Mouse (Mus musculus): ENCODE data around the gene Cdkn1b. TPM values are rescaled to one million over a fixed set of nuclear protein-coding genes. Genes with fewer than 3 reads are reported as not detected.

Gene Cdkn1b
- polyA plus RNA-seq, 1 experiment from 2014 or later = 21.7 TPM

GRCm38 (mm10) chr6:134949241-134949640 is 29.0 kb downstream of the Cdkn1b start:
- H3K9ac ChIP-seq (ENCODE audit: low read length) = no peak overlapping the region
- no peak overlapping the region for H3K4me3 ChIP-seq (ENCODE audit: low read length)
- no peaks in the 10 kb centered on the region for H3K9me3 ChIP-seq (ENCODE audit: control insufficient read depth, low read length)
- ATAC-seq (ENCODE audit: low read depth) = no peak
- H3K4me2 ChIP-seq (ENCODE audit: low read depth, low read length) = no peak overlapping the region
- WGBS = 92% methylated on average over 3 of the region's 3 CpGs
- no peak overlapping the region for H3K27ac ChIP-seq (ENCODE audit: low read length)
- H3K36me3 ChIP-seq (ENCODE audit: control insufficient read depth, insufficient read depth, low read length) = peaks cover 4% of the 10 kb centered on the region; the same call in 1 of the 2 replicates
- H3K27me3 ChIP-seq (ENCODE audit: control insufficient read depth, insufficient read depth, low read depth, low read length) = no peaks in the 10 kb centered on the region
- H3K4me1 ChIP-seq (replicated peaks; ENCODE audit: control insufficient read depth, insufficient read depth, low read length) = no peaks in the 10 kb centered on the region

- no peak overlapping the region for H3K9ac ChIP-seq (ENCODE audit: low read length)
- H3K27me3 ChIP-seq (ENCODE audit: control insufficient read depth, insufficient read depth, low read depth, low read length) = no peaks in the 10 kb centered on the region
- no peak overlapping the region for H3K4me2 ChIP-seq (ENCODE audit: low read depth, low read length)
- no peaks in the 10 kb centered on the region for H3K9me3 ChIP-seq (ENCODE audit: control insufficient read depth, low read length)
- no peak overlapping the region for H3K27ac ChIP-seq (ENCODE audit: low read length)
- ATAC-seq (ENCODE audit: low read depth) = no peak
- WGBS = 80% methylated on average over 5 of the region's 5 CpGs
- H3K4me1 ChIP-seq (replicated peaks; ENCODE audit: control insufficient read depth, insufficient read depth, low read length) = no peaks in the 10 kb centered on the region
- 0 out of 2 replicates have a peak, but pooled peaks cover 3% of the 10 kb centered on the region for H3K36me3 ChIP-seq (ENCODE audit: control insufficient read depth, insufficient read depth, low read length)
- H3K4me3 ChIP-seq (ENCODE audit: low read length) = no peak overlapping the region
Observed at GRCm38 (mm10) chr6:134951364-134951763, 31.2 kb downstream of the Cdkn1b start.

GRCm38 (mm10) chr6:134953976-134954375 is 33.8 kb downstream of the Cdkn1b start:
- WGBS = 69% methylated on average over 11 of the region's 11 CpGs
- Histone ChIP-seq H3K4me2 (ENCODE audit: low read depth, low read length) (no peak overlapping the region), H3K4me3 (ENCODE audit: low read length) (no peak overlapping the region), H3K4me1 (replicated peaks; ENCODE audit: control insufficient read depth, insufficient read depth, low read length) (no peaks in the 10 kb centered on the region), H3K36me3 (ENCODE audit: control insufficient read depth, insufficient read depth, low read length) (0 out of 2 replicates have a peak, but pooled peaks cover 3% of the 10 kb centered on the region), H3K27me3 (ENCODE audit: control insufficient read depth, insufficient read depth, low read depth, low read length) (no peaks in the 10 kb centered on the region), H3K9me3 (ENCODE audit: control insufficient read depth, low read length) (no peaks in the 10 kb centered on the region), H3K9ac (ENCODE audit: low read length) (no peak overlapping the region), H3K27ac (ENCODE audit: low read length) (no peak overlapping the region)
- no peak for ATAC-seq (ENCODE audit: low read depth)

- Histone ChIP-seq H3K4me3 (ENCODE audit: low read length) (no peak overlapping the region), H3K4me2 (ENCODE audit: low read depth, low read length) (no peak overlapping the region), H3K9me3 (ENCODE audit: control insufficient read depth, low read length) (no peaks in the 10 kb centered on the region), H3K36me3 (ENCODE audit: control insufficient read depth, insufficient read depth, low read length) (no peaks in the 10 kb centered on the region), H3K4me1 (replicated peaks; ENCODE audit: control insufficient read depth, insufficient read depth, low read length) (no peaks in the 10 kb centered on the region), H3K27me3 (ENCODE audit: control insufficient read depth, insufficient read depth, low read depth, low read length) (no peaks in the 10 kb centered on the region), H3K27ac (ENCODE audit: low read length) (no peak overlapping the region), H3K9ac (ENCODE audit: low read length) (no peak overlapping the region)
- no peak for ATAC-seq (ENCODE audit: low read depth)
- WGBS = 78% methylated on average over 4 of the region's 4 CpGs
Observed at GRCm38 (mm10) chr6:134956388-134956787, 36.2 kb downstream of the Cdkn1b start.

GRCm38 (mm10) chr6:134961286-134961685 is 41.1 kb downstream of the Cdkn1b start:
- no peak overlapping the region for H3K4me3 ChIP-seq (ENCODE audit: low read length)
- H3K9me3 ChIP-seq (ENCODE audit: control insufficient read depth, low read length) = no peaks in the 10 kb centered on the region
- no peaks in the 10 kb centered on the region for H3K36me3 ChIP-seq (ENCODE audit: control insufficient read depth, insufficient read depth, low read length)
- H3K4me1 ChIP-seq (replicated peaks; ENCODE audit: control insufficient read depth, insufficient read depth, low read length) = no peaks in the 10 kb centered on the region
- H3K27ac ChIP-seq (ENCODE audit: low read length) = no peak overlapping the region
- no peak overlapping the region for H3K9ac ChIP-seq (ENCODE audit: low read length)
- ATAC-seq (ENCODE audit: low read depth) = no peak
- H3K27me3 ChIP-seq (ENCODE audit: control insufficient read depth, insufficient read depth, low read depth, low read length) = no peaks in the 10 kb centered on the region
- H3K4me2 ChIP-seq (ENCODE audit: low read depth, low read length) = no peak overlapping the region
- WGBS = 62% methylated on average over 5 of the region's 5 CpGs

GRCm38 (mm10) chr6:134961858-134962517 is 41.8 kb downstream of the Cdkn1b start:
- no peak overlapping the region for H3K27ac ChIP-seq (ENCODE audit: low read length)
- no peak overlapping the region for H3K9ac ChIP-seq (ENCODE audit: low read length)
- H3K4me2 ChIP-seq (ENCODE audit: low read depth, low read length) = no peak overlapping the region
- no peaks in the 10 kb centered on the region for H3K4me1 ChIP-seq (replicated peaks; ENCODE audit: control insufficient read depth, insufficient read depth, low read length)
- no peaks in the 10 kb centered on the region for H3K9me3 ChIP-seq (ENCODE audit: control insufficient read depth, low read length)
- H3K27me3 ChIP-seq (ENCODE audit: control insufficient read depth, insufficient read depth, low read depth, low read length) = no peaks in the 10 kb centered on the region
- H3K4me3 ChIP-seq (ENCODE audit: low read length) = no peak overlapping the region
- H3K36me3 ChIP-seq (ENCODE audit: control insufficient read depth, insufficient read depth, low read length) = no peaks in the 10 kb centered on the region
- 40% methylated on average over 9 of the region's 9 CpGs for whole genome bisulfite sequencing
- ATAC-seq (ENCODE audit: low read depth) = 0 out of 2 replicates have a peak, but pooled peaks have one; percentile 12

- no peaks in the 10 kb centered on the region for H3K36me3 ChIP-seq (ENCODE audit: control insufficient read depth, insufficient read depth, low read length)
- H3K4me1 ChIP-seq (replicated peaks; ENCODE audit: control insufficient read depth, insufficient read depth, low read length) = no peaks in the 10 kb centered on the region
- H3K27me3 ChIP-seq (ENCODE audit: control insufficient read depth, insufficient read depth, low read depth, low read length) = no peaks in the 10 kb centered on the region
- H3K4me2 ChIP-seq (ENCODE audit: low read depth, low read length) = no peak overlapping the region
- H3K9ac ChIP-seq (ENCODE audit: low read length) = no peak overlapping the region
- H3K4me3 ChIP-seq (ENCODE audit: low read length) = no peak overlapping the region
- ATAC-seq (ENCODE audit: low read depth) = no peak
- H3K27ac ChIP-seq (ENCODE audit: low read length) = no peak overlapping the region
- H3K9me3 ChIP-seq (ENCODE audit: control insufficient read depth, low read length) = no peaks in the 10 kb centered on the region
- WGBS = 78% methylated on average over 5 of the region's 5 CpGs
Observed at GRCm38 (mm10) chr6:134962518-134962893, 42.3 kb downstream of the Cdkn1b start.

- H3K9me3 ChIP-seq (ENCODE audit: control insufficient read depth, low read length) = no peaks in the 10 kb centered on the region
- no peaks in the 10 kb centered on the region for H3K36me3 ChIP-seq (ENCODE audit: control insufficient read depth, insufficient read depth, low read length)
- H3K4me3 ChIP-seq (ENCODE audit: low read length) = no peak overlapping the region
- H3K9ac ChIP-seq (ENCODE audit: low read length) = no peak overlapping the region
- WGBS = 71% methylated on average over 2 of the region's 2 CpGs
- H3K4me1 ChIP-seq (replicated peaks; ENCODE audit: control insufficient read depth, insufficient read depth, low read length) = no peaks in the 10 kb centered on the region
- H3K4me2 ChIP-seq (ENCODE audit: low read depth, low read length) = no peak overlapping the region
- ATAC-seq (ENCODE audit: low read depth) = no peak
- H3K27me3 ChIP-seq (ENCODE audit: control insufficient read depth, insufficient read depth, low read depth, low read length) = no peaks in the 10 kb centered on the region
- no peak overlapping the region for H3K27ac ChIP-seq (ENCODE audit: low read length)
Observed at GRCm38 (mm10) chr6:134963910-134964309, 43.7 kb downstream of the Cdkn1b start.

GRCm38 (mm10) chr6:134966681-134967080 is 46.5 kb downstream of the Cdkn1b start:
- Histone ChIP-seq H3K4me1 (replicated peaks; ENCODE audit: control insufficient read depth, insufficient read depth, low read length) (no peaks in the 10 kb centered on the region), H3K9ac (ENCODE audit: low read length) (no peak overlapping the region), H3K27ac (ENCODE audit: low read length) (no peak overlapping the region), H3K4me3 (ENCODE audit: low read length) (no peak overlapping the region), H3K4me2 (ENCODE audit: low read depth, low read length) (no peak overlapping the region), H3K36me3 (ENCODE audit: control insufficient read depth, insufficient read depth, low read length) (no peaks in the 10 kb centered on the region), H3K27me3 (ENCODE audit: control insufficient read depth, insufficient read depth, low read depth, low read length) (no peaks in the 10 kb centered on the region), H3K9me3 (ENCODE audit: control insufficient read depth, low read length) (no peaks in the 10 kb centered on the region)
- WGBS = 75% methylated on average over 5 of the region's 5 CpGs
- no peak for ATAC-seq (ENCODE audit: low read depth)

Data from lung, embryonic 16.5 days (tissue).